Mouse (Mus musculus): ENCODE measurements at regions not wholly inside any gene's neighbourhood (a gene's known extent, or its start where the extent isn't known, plus 50 kb on each side); places are given as distances from the start of the nearest gene placed in this dataset.

DNA sequence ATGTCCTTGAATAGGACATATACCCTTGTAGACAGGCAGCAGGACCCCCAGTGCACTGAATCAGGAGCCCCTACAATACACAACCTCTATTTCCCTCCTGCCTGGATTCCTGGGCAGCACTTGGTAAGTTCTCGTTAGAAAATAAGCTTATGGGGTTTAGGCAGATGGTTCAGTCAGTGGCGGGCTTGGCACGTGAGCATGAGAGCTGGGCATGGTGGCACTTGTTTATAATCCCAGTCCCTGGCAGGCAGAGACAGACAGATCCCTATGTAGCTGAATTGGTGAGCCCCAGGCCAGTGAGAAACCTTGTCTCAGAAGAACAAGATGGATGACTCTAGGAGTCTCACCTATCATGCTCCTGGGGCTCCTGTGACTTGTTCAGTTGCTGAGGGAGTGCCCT is 198.9 kb downstream of the Gadd45g start:
- H3K27me3 ChIP-seq: 0 out of 2 replicates have a peak, but pooled peaks cover 3% of the 10 kb centered on the region
- peaks cover 24% of the 10 kb centered on the region for H3K4me1 ChIP-seq
- H3K4me3 ChIP-seq (replicated peaks): no peak overlapping the region
- no peaks in the 10 kb centered on the region for H3K36me3 ChIP-seq (replicated peaks)
- no peak overlapping the region for H3K9ac ChIP-seq
- no peak overlapping the region for H3K27ac ChIP-seq
- ATAC-seq (ENCODE audit: low FRiP score): no peak
- 77% methylated on average over 3 of the region's 3 CpGs for WGBS
- H3K4me2 ChIP-seq: no peak overlapping the region
- no peaks in the 10 kb centered on the region for H3K9me3 ChIP-seq

DNA sequence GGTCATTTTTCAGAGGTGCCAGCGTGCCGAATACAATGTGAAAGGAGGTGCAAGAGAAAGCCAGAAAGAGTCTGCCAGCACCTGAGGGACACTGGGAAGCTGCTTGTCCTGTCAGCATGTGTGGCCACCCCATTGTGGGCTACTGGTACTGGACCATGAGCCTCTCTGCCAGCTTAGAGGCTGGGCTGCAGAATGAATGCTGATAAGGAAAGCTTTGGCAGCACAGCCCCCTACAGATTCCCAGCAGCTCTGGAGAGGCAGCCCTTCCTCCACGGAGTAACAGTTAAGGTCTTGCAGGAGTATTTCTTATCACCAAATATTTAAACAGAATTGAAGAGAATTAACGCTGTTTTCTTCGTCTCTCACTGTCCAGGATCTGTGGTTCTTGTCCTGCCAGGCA is 199.5 kb downstream of the Gadd45g start:
- no peak overlapping the region for H3K9ac ChIP-seq
- H3K4me3 ChIP-seq (replicated peaks): no peak overlapping the region
- H3K9me3 ChIP-seq: no peaks in the 10 kb centered on the region
- no peak overlapping the region for H3K4me2 ChIP-seq
- H3K27ac ChIP-seq: no peak overlapping the region
- H3K4me1 ChIP-seq: peaks cover 24% of the 10 kb centered on the region
- 0 out of 2 replicates have a peak, but pooled peaks cover 3% of the 10 kb centered on the region for H3K27me3 ChIP-seq
- no peaks in the 10 kb centered on the region for H3K36me3 ChIP-seq (replicated peaks)
- no peak for ATAC-seq (ENCODE audit: low FRiP score)
- WGBS: 63% methylated on average over 5 of the region's 5 CpGs

DNA sequence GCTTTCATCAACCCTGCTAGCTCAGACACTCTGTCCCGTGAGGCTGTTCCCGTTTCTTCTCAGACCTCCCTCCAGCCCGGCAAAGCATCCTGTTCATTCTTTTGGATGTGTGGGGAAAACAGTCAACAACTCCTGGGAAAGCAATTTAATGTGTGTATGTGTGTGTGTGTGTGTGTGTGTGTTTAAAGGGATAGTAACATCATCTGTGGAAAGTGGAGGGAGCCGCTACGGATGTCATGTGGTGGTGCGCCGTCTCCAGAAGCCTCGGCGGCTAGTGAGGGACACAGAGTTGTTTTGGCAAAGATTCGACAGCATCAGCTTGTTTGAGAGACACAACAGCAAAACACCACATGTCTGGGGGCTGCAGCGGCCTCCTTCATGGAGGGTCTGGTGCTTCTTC is 200.2 kb downstream of the Gadd45g start:
- H3K4me1 ChIP-seq: peaks cover 23% of the 10 kb centered on the region
- H3K9me3 ChIP-seq: no peaks in the 10 kb centered on the region
- H3K4me2 ChIP-seq: no peak overlapping the region
- no peak for ATAC-seq (ENCODE audit: low FRiP score)
- no peaks in the 10 kb centered on the region for H3K36me3 ChIP-seq (replicated peaks)
- H3K27ac ChIP-seq: no peak overlapping the region
- H3K27me3 ChIP-seq: 0 out of 2 replicates have a peak, but pooled peaks cover 3% of the 10 kb centered on the region
- 73% methylated on average over 11 of the region's 11 CpGs for WGBS
- no peak overlapping the region for H3K4me3 ChIP-seq (replicated peaks)
- H3K9ac ChIP-seq: no peak overlapping the region

DNA sequence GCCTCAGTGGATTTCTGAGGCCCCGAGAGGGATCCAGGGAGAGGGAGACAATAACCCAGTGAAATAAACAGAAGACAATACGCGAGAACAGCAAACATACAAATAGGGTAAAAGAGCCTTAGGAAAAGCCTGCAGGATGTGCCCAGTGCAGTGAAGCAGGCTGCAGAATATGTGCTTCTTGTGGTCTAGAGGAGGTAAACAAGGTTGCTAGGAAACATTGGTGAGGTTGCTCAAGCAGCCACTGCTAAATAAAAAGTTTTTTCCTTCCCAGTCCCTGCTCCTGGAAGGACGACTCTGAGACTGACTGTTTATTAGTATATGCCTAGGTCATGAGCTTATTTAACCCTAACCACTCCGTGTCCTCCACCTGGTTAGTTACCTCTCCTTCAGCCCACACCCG is 201.5 kb downstream of the Gadd45g start:
- Histone ChIP-seq H3K4me1 (peaks cover 16% of the 10 kb centered on the region), H3K9ac (no peak overlapping the region), H3K36me3 (replicated peaks) (no peaks in the 10 kb centered on the region), H3K9me3 (no peaks in the 10 kb centered on the region), H3K27me3 (0 out of 2 replicates have a peak, but pooled peaks cover 3% of the 10 kb centered on the region), H3K27ac (no peak overlapping the region), H3K4me3 (replicated peaks) (no peak overlapping the region), H3K4me2 (no peak overlapping the region)
- WGBS: 78% methylated on average over 6 of the region's 6 CpGs
- no peak for ATAC-seq (ENCODE audit: low FRiP score)

DNA sequence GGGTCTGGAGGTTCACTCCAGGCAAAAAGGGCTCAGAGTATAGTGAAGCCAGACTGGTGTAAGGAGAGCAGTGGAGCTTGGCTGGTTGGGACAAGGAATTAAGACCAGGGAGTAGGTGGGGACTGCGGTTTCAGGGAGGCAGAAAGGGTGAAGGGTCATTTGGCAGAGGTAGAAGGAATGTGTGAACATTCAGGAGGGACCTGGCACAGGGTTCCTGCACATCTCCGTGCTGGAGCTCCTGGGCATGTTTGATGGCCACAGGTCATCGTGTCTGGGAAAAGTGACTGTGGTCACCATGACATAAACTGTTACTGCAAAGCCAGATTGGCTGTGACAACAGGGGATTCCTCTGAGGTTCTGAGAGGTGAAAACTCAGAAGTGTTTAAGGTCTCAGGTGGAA is 202.3 kb downstream of the Gadd45g start:
- Histone ChIP-seq H3K4me3 (replicated peaks) (no peak overlapping the region), H3K9me3 (no peaks in the 10 kb centered on the region), H3K4me2 (no peak overlapping the region), H3K9ac (no peak overlapping the region), H3K27me3 (0 out of 2 replicates have a peak, but pooled peaks cover 3% of the 10 kb centered on the region), H3K36me3 (replicated peaks) (no peaks in the 10 kb centered on the region), H3K4me1 (peaks cover 16% of the 10 kb centered on the region), H3K27ac (no peak overlapping the region)
- ATAC-seq (ENCODE audit: low FRiP score): no peak
- 89% methylated on average over 3 of the region's 3 CpGs for WGBS

DNA sequence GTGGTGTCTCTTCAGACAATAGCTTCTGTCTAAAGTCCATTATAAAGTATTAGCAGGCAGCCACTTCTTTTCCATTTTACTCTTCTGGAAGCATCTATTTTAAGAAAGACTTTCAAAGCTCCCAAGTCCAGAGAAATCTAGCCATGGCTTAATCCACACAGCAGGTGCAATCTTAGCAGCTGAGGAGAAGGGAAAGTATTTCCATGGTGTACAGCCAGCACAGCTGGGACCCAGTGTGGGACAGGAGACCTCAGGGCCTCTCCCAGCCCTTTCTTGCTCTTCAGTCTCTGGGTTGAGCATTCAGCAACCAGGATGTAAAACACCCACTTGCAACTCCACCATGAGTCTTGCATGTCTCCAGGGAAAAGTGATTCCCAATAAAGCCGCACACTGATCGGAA is 202.8 kb downstream of the Gadd45g start:
- Histone ChIP-seq H3K4me2 (no peak overlapping the region), H3K27ac (no peak overlapping the region), H3K27me3 (0 out of 2 replicates have a peak, but pooled peaks cover 3% of the 10 kb centered on the region), H3K36me3 (replicated peaks) (no peaks in the 10 kb centered on the region), H3K9me3 (no peaks in the 10 kb centered on the region), H3K9ac (no peak overlapping the region), H3K4me3 (replicated peaks) (no peak overlapping the region), H3K4me1 (peaks cover 16% of the 10 kb centered on the region)
- 99% methylated on average over 2 of the region's 2 CpGs for WGBS
- ATAC-seq (ENCODE audit: low FRiP score): no peak

DNA sequence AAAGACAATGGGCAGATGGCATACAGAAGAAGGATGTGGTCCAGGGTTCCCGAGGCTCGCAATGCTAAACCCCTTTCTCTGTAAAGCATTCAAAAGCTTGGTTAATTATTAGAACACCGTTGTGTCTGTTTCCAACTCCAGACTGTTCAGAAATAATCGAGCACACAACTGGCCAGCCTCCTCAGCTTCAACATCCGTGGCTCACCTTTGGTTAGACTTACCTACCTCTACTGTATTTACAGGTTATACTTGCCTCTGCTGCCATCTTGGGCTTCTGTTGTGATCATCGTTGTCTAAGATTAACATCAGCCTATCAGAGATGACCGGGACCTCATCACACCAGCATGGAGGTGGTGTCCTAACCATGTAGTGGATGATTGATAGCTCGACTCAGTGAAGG is 209.3 kb downstream of the Gadd45g start:
- H3K4me3 ChIP-seq (replicated peaks): no peak overlapping the region
- H3K4me1 ChIP-seq: 0 out of 2 replicates have a peak, but pooled peaks cover 4% of the 10 kb centered on the region
- no peaks in the 10 kb centered on the region for H3K36me3 ChIP-seq (replicated peaks)
- 88% methylated on average over 8 of the region's 8 CpGs for WGBS
- H3K4me2 ChIP-seq: no peak overlapping the region
- 0 out of 2 replicates have a peak, but pooled peaks cover 6% of the 10 kb centered on the region for H3K27me3 ChIP-seq
- no peak for ATAC-seq (ENCODE audit: low FRiP score)
- no peak overlapping the region for H3K9ac ChIP-seq
- no peak overlapping the region for H3K27ac ChIP-seq
- H3K9me3 ChIP-seq: no peaks in the 10 kb centered on the region

DNA sequence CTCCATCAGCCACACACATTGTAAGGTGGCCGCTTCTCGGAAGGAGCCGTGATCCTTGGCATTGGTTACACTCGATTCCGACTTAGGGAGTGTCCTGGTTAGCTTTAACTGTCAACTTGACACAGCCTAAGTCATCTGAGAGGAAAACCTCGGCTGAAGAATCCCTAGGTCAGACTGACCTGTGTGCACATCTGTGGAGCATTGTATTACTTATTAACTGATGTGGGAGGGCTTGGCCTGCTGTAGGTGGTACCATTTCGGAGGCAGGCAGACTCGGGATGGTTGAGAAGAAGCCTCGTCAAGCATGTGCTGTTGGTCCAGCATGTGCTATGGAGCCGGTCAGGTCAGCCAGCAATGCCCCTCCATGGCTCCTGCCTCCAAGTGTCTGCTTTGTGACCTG is 211.0 kb downstream of the Gadd45g start:
- Histone ChIP-seq H3K36me3 (replicated peaks) (no peaks in the 10 kb centered on the region), H3K4me2 (no peak overlapping the region), H3K27ac (no peak overlapping the region), H3K27me3 (0 out of 2 replicates have a peak, but pooled peaks cover 6% of the 10 kb centered on the region), H3K4me3 (replicated peaks) (no peak overlapping the region), H3K4me1 (0 out of 2 replicates have a peak, but pooled peaks cover 4% of the 10 kb centered on the region), H3K9ac (no peak overlapping the region), H3K9me3 (no peaks in the 10 kb centered on the region)
- WGBS: 89% methylated on average over 10 of the region's 10 CpGs
- no peak for ATAC-seq (ENCODE audit: low FRiP score)

DNA sequence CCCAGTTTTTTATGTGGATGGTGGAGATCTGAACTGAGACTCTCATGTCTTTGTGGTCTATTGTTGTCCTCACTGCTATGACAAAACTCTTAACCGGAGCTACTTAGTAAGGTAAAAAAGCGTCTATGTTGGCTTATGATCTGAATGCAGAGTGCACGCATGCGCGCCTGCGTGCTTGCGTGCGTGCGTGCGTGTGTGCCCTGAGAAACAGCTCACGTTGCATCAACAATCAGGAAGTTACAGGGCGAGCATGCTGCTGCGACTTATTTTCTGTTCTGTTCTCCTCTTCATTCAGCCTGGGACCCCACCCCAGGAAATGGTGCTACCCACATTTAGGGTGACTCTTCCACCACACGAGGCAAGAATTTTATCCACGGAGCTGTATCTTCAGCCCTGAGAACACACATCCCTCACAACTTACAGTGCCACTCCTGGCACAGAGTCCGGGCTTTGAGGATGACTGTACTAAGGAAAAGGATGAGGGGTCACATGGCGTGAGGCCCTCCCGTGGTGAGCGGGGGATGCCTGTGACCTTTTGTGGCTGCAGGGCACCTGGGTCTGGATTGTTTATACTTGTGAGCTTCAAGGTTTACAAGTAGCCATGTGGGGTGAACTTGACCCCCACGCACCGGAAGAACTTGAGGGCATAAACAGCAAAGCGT is 213.4 kb downstream of the Gadd45g start:
- Histone ChIP-seq H3K4me1 (0 out of 2 replicates have a peak, but pooled peaks cover 4% of the 10 kb centered on the region), H3K36me3 (replicated peaks) (no peaks in the 10 kb centered on the region), H3K27ac (no peak overlapping the region), H3K9me3 (no peaks in the 10 kb centered on the region), H3K27me3 (0 out of 2 replicates have a peak, but pooled peaks cover 6% of the 10 kb centered on the region), H3K9ac (no peak overlapping the region), H3K4me2 (no peak overlapping the region), H3K4me3 (replicated peaks) (no peak overlapping the region)
- no peak for ATAC-seq (ENCODE audit: low FRiP score)
- WGBS: 91% methylated on average over 22 of the region's 22 CpGs

DNA sequence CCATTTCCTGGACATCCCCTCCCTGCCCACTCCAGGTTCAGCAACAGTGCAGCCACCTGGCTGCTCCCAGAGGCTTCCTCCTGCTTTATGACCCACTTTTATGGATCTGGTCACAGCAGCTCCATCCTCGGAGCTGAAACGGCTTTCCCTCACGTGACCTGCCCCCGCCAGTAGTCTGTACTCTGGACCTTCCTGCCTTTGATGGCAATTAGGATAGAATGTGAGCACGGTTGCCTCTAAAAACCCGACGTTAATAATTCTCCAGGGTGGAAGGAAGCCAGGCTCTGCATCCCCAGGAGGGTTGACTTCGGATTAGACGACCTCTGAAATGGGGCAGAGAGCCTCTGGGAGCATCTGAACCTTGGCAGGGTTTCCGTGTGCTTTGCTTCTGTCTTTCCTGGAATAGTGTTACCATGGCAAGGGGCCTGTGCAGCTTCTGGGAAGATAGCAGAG is 214.0 kb downstream of the Gadd45g start:
- 76% methylated on average over 10 of the region's 10 CpGs for WGBS
- H3K27ac ChIP-seq: no peak overlapping the region
- no peak for ATAC-seq (ENCODE audit: low FRiP score)
- no peak overlapping the region for H3K4me2 ChIP-seq
- no peaks in the 10 kb centered on the region for H3K36me3 ChIP-seq (replicated peaks)
- H3K4me1 ChIP-seq: 0 out of 2 replicates have a peak, but pooled peaks cover 4% of the 10 kb centered on the region
- no peak overlapping the region for H3K9ac ChIP-seq
- no peak overlapping the region for H3K4me3 ChIP-seq (replicated peaks)
- no peaks in the 10 kb centered on the region for H3K9me3 ChIP-seq
- 0 out of 2 replicates have a peak, but pooled peaks cover 6% of the 10 kb centered on the region for H3K27me3 ChIP-seq

DNA sequence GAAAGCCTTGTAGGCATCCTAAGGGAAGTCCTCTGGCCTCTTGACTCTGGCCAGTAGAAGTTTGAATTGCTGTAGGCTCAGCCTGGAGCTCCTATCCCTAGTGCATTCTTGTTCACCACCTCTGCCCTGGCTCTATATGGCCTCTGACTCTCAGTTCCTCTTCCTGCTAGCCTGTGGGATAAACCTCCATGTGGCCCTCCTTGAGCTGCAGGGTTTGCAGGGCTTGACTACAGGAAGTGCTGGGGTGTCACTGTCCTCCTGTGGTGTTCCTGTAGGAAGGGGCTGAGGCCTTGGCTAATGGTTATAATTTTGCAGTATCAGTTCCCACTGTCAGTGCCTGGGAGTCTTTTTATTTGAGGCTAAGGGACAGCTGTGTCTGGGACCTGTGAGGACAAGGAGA is 215.0 kb downstream of the Gadd45g start:
- Histone ChIP-seq H3K9me3 (no peaks in the 10 kb centered on the region), H3K4me2 (no peak overlapping the region)

DNA sequence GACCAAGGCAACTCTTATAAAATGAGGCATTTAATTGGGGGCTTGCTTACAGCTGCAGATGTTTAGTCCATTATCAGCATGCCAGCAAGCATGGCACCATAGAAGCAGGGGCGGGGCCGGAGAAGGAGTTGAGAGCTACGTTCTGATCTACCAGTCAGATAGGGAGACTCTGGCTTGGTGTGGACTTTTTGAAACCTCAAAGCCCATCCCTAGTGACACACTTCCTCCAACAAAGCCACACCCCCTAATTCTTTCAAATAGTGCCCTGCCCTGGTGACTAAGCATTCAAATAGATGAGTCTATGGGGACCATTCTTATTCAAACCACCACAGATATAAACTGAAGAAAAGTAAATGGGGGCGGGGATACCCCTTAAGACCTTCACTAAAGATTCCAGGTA is 215.4 kb downstream of the Gadd45g start:
- no peak for ATAC-seq (ENCODE audit: low FRiP score)
- no peak overlapping the region for H3K4me2 ChIP-seq
- no peak overlapping the region for H3K27ac ChIP-seq
- no peak overlapping the region for H3K4me3 ChIP-seq (replicated peaks)
- 0 out of 2 replicates have a peak, but pooled peaks cover 6% of the 10 kb centered on the region for H3K27me3 ChIP-seq
- H3K9me3 ChIP-seq: no peaks in the 10 kb centered on the region
- H3K4me1 ChIP-seq: 0 out of 2 replicates have a peak, but pooled peaks cover 4% of the 10 kb centered on the region
- H3K36me3 ChIP-seq (replicated peaks): no peaks in the 10 kb centered on the region
- no peak overlapping the region for H3K9ac ChIP-seq
- WGBS: 93% methylated on average over 4 of the region's 4 CpGs

More for the DNA sequence above, 215.0 kb downstream of the Gadd45g start:
- 0 out of 2 replicates have a peak, but pooled peaks cover 6% of the 10 kb centered on the region for H3K27me3 ChIP-seq
- no peak overlapping the region for H3K9ac ChIP-seq
- H3K4me1 ChIP-seq: 0 out of 2 replicates have a peak, but pooled peaks cover 4% of the 10 kb centered on the region
- no peaks in the 10 kb centered on the region for H3K36me3 ChIP-seq (replicated peaks)
- H3K4me3 ChIP-seq (replicated peaks): no peak overlapping the region
- H3K27ac ChIP-seq: no peak overlapping the region
- no peak for ATAC-seq (ENCODE audit: low FRiP score)

DNA sequence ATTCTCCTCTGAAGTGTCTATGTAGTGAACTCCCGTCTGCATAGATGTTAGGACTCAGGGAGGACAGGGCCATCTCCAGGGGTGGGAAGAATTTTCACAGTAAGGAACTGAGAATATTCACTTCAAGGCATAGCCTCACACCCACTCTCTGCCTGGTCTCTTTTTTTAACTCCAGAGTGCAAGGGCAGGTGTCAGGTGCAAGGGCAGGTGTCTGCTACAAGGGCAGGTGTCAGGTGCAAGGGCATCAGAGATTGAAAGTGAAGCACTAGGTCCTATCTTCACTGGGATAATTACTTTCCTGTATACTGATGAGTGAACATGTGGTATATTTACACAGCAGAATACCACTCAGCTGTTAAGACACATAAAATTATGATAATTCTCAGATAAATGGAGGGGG is 216.1 kb downstream of the Gadd45g start:
- Histone ChIP-seq H3K4me1 (0 out of 2 replicates have a peak, but pooled peaks cover 4% of the 10 kb centered on the region), H3K4me2 (no peak overlapping the region), H3K27ac (no peak overlapping the region), H3K4me3 (replicated peaks) (no peak overlapping the region), H3K9ac (no peak overlapping the region), H3K9me3 (no peaks in the 10 kb centered on the region), H3K27me3 (0 out of 2 replicates have a peak, but pooled peaks cover 6% of the 10 kb centered on the region), H3K36me3 (replicated peaks) (no peaks in the 10 kb centered on the region)
- WGBS: 91% methylated on average over 1 of the region's 1 CpGs
- ATAC-seq (ENCODE audit: low FRiP score): no peak
